Mouse (Mus musculus) stomach, embryonic 14.5 days (tissue): ENCODE results near the gene Duxbl3. TPM values are rescaled to one million over a fixed set of nuclear protein-coding genes. Genes with fewer than 3 reads are reported as not detected.

ENCODE experiments used
- ATAC-seq: fragments of 200-750 bp; cut with Nextera tagmentation; 2 replicates; pipeline ENCODE4 v1.8.0; 2017; ENCODE audit warnings: low read depth, moderate TSS enrichment; ENCODE audit not compliant: insufficient number of reproducible peaks, insufficient read depth, low FRiP score
- H3K27ac ChIP-seq: fragments of 300-500 bp; sonication (generic); 2 replicates; pipeline ENCODE4 v1.5.1; 2014; ENCODE audit warnings: mild to moderate bottlenecking, low read length, moderate library complexity, mixed read lengths
- H3K27me3 ChIP-seq: fragments of 300-500 bp; sonication (generic); 2 replicates; pipeline ENCODE4 v1.6.1; 2014; ENCODE audit warnings: low read length, control low read depth, mixed read lengths; ENCODE audit not compliant: control insufficient read depth, insufficient read depth
- H3K36me3 ChIP-seq: fragments of 300-500 bp; sonication (generic); 2 replicates; pipeline ENCODE4 v1.6.1; 2014; ENCODE audit warnings: mild to moderate bottlenecking, control low read depth, low read length, moderate library complexity, mixed read lengths; ENCODE audit not compliant: control insufficient read depth, insufficient read depth
- H3K4me1 ChIP-seq: fragments of 300-500 bp; sonication (generic); 2 replicates; pipeline ENCODE4 v1.6.1; 2014; ENCODE audit warnings: low read length, control low read depth, mixed read lengths; ENCODE audit not compliant: control insufficient read depth, insufficient read depth
- H3K4me2 ChIP-seq: fragments of 300-500 bp; sonication (generic); replicated peaks from 2 replicates; pipeline ENCODE4 v1.6.1; 2014; ENCODE audit warnings: low read depth, low read length, control low read depth
- H3K4me3 ChIP-seq: fragments of 300-500 bp; sonication (generic); 2 replicates; pipeline ENCODE4 v1.5.1; 2014; ENCODE audit warnings: low read depth, low read length, control low read depth
- H3K9ac ChIP-seq: fragments of 300-500 bp; sonication (generic); replicated peaks from 2 replicates; pipeline ENCODE4 v1.6.1; 2014; ENCODE audit warnings: low read depth, mild to moderate bottlenecking, control low read depth, low read length, moderate library complexity, mixed read lengths
- H3K9me3 ChIP-seq: fragments of 300-500 bp; sonication (generic); 2 replicates; pipeline ENCODE4 v1.6.1; 2016; ENCODE audit warnings: low read depth, low read length, control low read depth; ENCODE audit not compliant: control insufficient read depth
- WGBS: fragments of 180-500 bp; shearing (Covaris S2); extraction: QIAGEN DNeasy Blood & Tissue Kit; methylation state at CpG from one replicate; pipeline ENCODE4 v1.1.7; 2014; 5-methylcytosine and 5-hydroxymethylcytosine counted together
- polyA plus RNA-seq: library from polyadenylated mRNA; unstranded; fragments of >200 nt; fragmentation: Nextera tagmentation; extraction: Ambion mirVana; gene quantifications from 2 replicates; pipeline ENCODE4 v1.2.1, GENCODE M21; 2014

Duxbl3 gene
- polyA plus RNA-seq, 1 experiment from 2014 or later: 0.41 TPM

DNA sequence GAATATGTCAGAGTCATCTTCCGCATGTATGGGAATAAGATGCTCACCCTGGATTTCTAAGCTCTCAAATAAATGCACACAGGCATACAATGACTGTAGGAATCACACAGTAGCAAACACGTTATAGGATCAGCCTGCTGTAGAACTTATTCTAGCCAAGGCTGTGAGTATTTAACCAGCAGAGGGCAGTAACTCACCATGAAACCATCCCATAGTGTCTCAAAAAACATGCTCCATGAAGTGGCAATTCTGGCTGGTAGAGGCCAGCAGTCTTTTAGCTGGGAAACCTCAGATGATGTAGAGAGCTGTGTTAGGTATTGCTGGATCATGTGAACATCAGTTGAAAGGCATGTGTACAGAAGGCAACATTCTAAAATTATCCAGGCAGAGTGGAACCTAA is 45.3 kb downstream of the Duxbl3 start:
- Histone ChIP-seq H3K9ac (no peak overlapping the region), H3K4me3 (no peak overlapping the region), H3K36me3 (no peaks in the 10 kb centered on the region), H3K9me3 (no peaks in the 10 kb centered on the region), H3K4me1 (no peaks in the 10 kb centered on the region), H3K27ac (no peak overlapping the region), H3K27me3 (no peaks in the 10 kb centered on the region), H3K4me2 (no peak overlapping the region)
- 34% methylated on average over 2 of the region's 2 CpGs for WGBS
- ATAC-seq: peak; percentile 71; the same call in 1 of the 2 replicates

DNA sequence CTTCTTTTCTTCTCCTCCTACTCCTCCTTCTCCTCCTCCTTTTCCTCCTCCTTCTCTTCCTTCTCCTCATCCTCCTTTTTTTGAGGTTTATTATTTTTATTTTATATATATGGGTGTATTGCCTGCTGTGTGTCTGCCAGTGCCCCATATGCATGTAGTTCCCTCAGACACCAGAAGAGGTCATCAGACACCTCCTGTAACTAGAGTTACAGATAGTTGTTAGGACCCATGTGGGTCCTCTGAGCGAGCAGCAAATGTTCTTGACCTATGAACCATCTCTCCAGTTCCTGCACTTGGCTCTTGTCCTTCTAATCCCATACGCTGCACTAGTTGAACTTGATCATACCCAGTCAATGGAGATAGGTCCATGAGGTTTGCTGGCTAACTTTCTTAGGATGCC is 48.3 kb downstream of the Duxbl3 start:
- H3K36me3 ChIP-seq: no peaks in the 10 kb centered on the region
- H3K4me2 ChIP-seq: no peak overlapping the region
- no peaks in the 10 kb centered on the region for H3K27me3 ChIP-seq
- WGBS: 52% methylated on average over 2 of the region's 2 CpGs
- no peak for ATAC-seq
- H3K4me1 ChIP-seq: no peaks in the 10 kb centered on the region
- H3K9me3 ChIP-seq: no peaks in the 10 kb centered on the region
- H3K9ac ChIP-seq: no peak overlapping the region
- H3K4me3 ChIP-seq: no peak overlapping the region
- no peak overlapping the region for H3K27ac ChIP-seq

- Histone ChIP-seq H3K27me3 (no peaks in the 10 kb centered on the region), H3K9ac (no peak overlapping the region), H3K4me2 (no peak overlapping the region), H3K4me1 (no peaks in the 10 kb centered on the region), H3K9me3 (no peaks in the 10 kb centered on the region), H3K36me3 (no peaks in the 10 kb centered on the region), H3K27ac (no peak overlapping the region), H3K4me3 (no peak overlapping the region)
- ATAC-seq: no peak
- 83% methylated on average over 6 of the region's 6 CpGs for WGBS
Observed at GRCm38 (mm10) chr14:26308813-26309212, 51.1 kb downstream of the Duxbl3 start.

DNA sequence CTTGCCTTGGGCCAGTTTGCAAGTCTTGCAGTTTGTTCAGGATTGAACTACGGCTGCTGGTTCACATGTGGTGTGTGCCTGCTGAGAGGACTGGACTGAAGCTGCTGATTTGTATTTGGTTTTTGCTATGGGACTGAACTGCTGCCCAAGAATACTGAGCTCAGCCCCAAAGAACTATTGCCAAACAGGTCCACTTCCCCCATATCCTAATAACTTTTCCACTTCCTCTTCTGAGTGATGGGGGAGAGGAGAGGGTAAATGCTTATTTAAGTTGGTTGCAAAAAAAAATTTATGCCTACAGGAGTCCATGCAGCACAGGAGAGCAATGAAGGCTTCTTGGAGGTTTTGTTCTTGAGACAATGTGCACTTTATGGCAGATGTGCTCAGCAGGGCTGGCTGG is 51.7 kb downstream of the Duxbl3 start:
- no peak overlapping the region for H3K4me3 ChIP-seq
- H3K27me3 ChIP-seq: no peaks in the 10 kb centered on the region
- no peak for ATAC-seq
- H3K4me2 ChIP-seq: no peak overlapping the region
- no peaks in the 10 kb centered on the region for H3K36me3 ChIP-seq
- H3K4me1 ChIP-seq: no peaks in the 10 kb centered on the region
- H3K9me3 ChIP-seq: no peaks in the 10 kb centered on the region
- 86% methylated on average over 1 of the region's 1 CpGs for whole genome bisulfite sequencing
- H3K27ac ChIP-seq: no peak overlapping the region
- no peak overlapping the region for H3K9ac ChIP-seq

- Histone ChIP-seq H3K4me1 (no peaks in the 10 kb centered on the region), H3K4me2 (no peak overlapping the region), H3K36me3 (no peaks in the 10 kb centered on the region), H3K4me3 (no peak overlapping the region), H3K27ac (no peak overlapping the region), H3K27me3 (no peaks in the 10 kb centered on the region), H3K9me3 (no peaks in the 10 kb centered on the region), H3K9ac (no peak overlapping the region)
- 51% methylated on average over 3 of the region's 3 CpGs for WGBS
- ATAC-seq: no peak
Observed at GRCm38 (mm10) chr14:26316246-26316730, 58.5 kb downstream of the Duxbl3 start.

Other genes starting within 250 kb of the Duxbl3 start
- 36.3 and 40.2 TPM in 2 replicates for gene Gm9780, start 215.3 kb upstream of the Duxbl3 start, polyA plus RNA-seq
- gene Tmem254c, start 190.6 kb upstream of the Duxbl3 start, polyA plus RNA-seq: 46.0 and 70.5 TPM in 2 replicates
- not detected in 2 replicates for gene Cphx2, start 176.4 kb upstream of the Duxbl3 start, polyA plus RNA-seq
- not detected in 2 replicates for gene Cphx3, start 175.7 kb upstream of the Duxbl3 start, polyA plus RNA-seq
- 2.1 and 2.2 TPM in 2 replicates for gene Duxbl2, start 139.6 kb upstream of the Duxbl3 start, polyA plus RNA-seq
- gene Plac9b, start 75.5 kb upstream of the Duxbl3 start, polyA plus RNA-seq: 34.9 and 43.0 TPM in 2 replicates
- gene Tmem254b, start 50.9 kb upstream of the Duxbl3 start, polyA plus RNA-seq: 35.6 and 55.3 TPM in 2 replicates